ENCODE assay signal across 24 mouse cellular contexts in the genomic region with DNA sequence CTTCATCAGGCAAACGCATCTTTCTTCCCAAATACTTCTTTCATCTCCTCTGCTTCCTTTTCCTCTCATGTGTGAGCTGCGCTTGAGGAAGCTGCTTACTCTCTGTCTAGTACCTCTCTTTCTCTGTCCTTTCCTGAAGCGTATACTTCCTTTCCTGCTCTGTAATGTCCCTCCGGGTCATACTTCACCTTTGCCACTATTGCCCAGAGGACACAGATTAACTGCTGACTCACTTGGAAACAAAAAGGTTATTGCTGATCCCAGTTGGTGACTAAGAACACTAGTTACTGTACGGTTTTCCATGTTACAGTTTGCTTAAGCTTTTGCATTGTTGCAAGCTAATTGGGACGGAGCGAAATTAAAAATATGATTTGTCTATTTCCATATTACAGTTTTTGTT. TPM values are rescaled to one million over a fixed set of nuclear protein-coding genes. Genes with fewer than 3 reads are reported as not detected.
DNase-seq lines count a peak whose midpoint lies in the region; ATAC-seq and TF ChIP-seq lines count a peak whose summit lies in the region.
"Had no signal": no experiment of that assay in that cellular context is flagged by ENCODE, and none has a peak within 500 bp of the region (broad histone marks: within the 10 kb centered on the region; RNA-seq: fewer than 3 reads in every experiment).

No protein-coding gene starts in this region.

- ATAC-seq in intestine, postnatal 0 days = peak; percentile 61; the same call in 1 of the 2 replicates
- ATAC-seq in intestine, embryonic 15.5 days = no peak
- no peak for ATAC-seq in hindbrain, postnatal 0 days
- ATAC-seq: activated CD4-positive, CD25-positive, alpha-beta regulatory T cell, adult 4 months; CD4-positive, CD25-positive, alpha-beta regulatory T cell, adult 4 months; forebrain, embryonic 15.5 days had no signal

- no peak overlapping the region for H3K4me3 ChIP-seq in intestine, postnatal 0 days (ENCODE audit: low read depth, low read length)
- no peak overlapping the region for H3K4me3 ChIP-seq in intestine, embryonic 15.5 days (replicated peaks)
- H3K4me3 ChIP-seq in testis, adult 2 months (ENCODE audit: control insufficient read depth, low read depth, low read length) = peak overlapping the region; percentile 55; the same call in 1 of the 2 replicates
- H3K4me3 ChIP-seq in small intestine, adult 2 months (ENCODE audit: low read depth, low read length) = no peak overlapping the region
- H3K4me3 ChIP-seq in hindbrain, postnatal 0 days (ENCODE audit: low read length) = no peak overlapping the region
- H3K4me3 ChIP-seq: embryonic facial prominence, embryonic 12.5 days; embryonic facial prominence, embryonic 15.5 days; erythroblast, embryonic 14.5 days; forebrain, embryonic 12.5 days; forebrain, embryonic 15.5 days; hindbrain, embryonic 12.5 days; hindbrain, embryonic 15.5 days had no signal

- no peak overlapping the region for H3K9ac ChIP-seq in intestine, postnatal 0 days (ENCODE audit: low read depth, low read length)
- H3K9ac ChIP-seq in intestine, embryonic 15.5 days = no peak overlapping the region
- H3K9ac ChIP-seq in hindbrain, postnatal 0 days (replicated peaks; ENCODE audit: low read length) = no peak overlapping the region
- H3K9ac ChIP-seq: embryonic facial prominence, embryonic 12.5 days; embryonic facial prominence, embryonic 15.5 days; forebrain, embryonic 12.5 days; forebrain, embryonic 15.5 days; hindbrain, embryonic 12.5 days; hindbrain, embryonic 15.5 days had no signal

- TF ChIP-seq CTCF in intestine, postnatal 0 days (IDR thresholded peaks at IDR 0.05; ENCODE audit: low read depth) = no peak
- no peak for TF ChIP-seq CTCF in testis, adult 2 months (IDR thresholded peaks at IDR 0.05; ENCODE audit: control insufficient read depth, insufficient read depth, insufficient replicate concordance, low read depth, low read length)
- TF ChIP-seq CTCF in small intestine, adult 2 months (IDR thresholded peaks at IDR 0.05; ENCODE audit: extremely low read depth, insufficient read length, insufficient replicate concordance, low read depth, low read length) = no peak
- TF ChIP-seq CTCF in hindbrain, postnatal 0 days (IDR thresholded peaks at IDR 0.05; ENCODE audit: low read depth) = no peak

- no peak overlapping the region for H3K27ac ChIP-seq in intestine, postnatal 0 days (ENCODE audit: low read depth, low read length)
- no peak overlapping the region for H3K27ac ChIP-seq in intestine, embryonic 15.5 days
- H3K27ac ChIP-seq in testis, adult 2 months (ENCODE audit: control insufficient read depth, insufficient read depth, low read depth, low read length) = no peak overlapping the region; the same call in 1 of the 2 replicates
- H3K27ac ChIP-seq in small intestine, adult 2 months (ENCODE audit: insufficient read depth, low read depth, low read length) = peak overlapping the region; percentile 83
- no peak overlapping the region for H3K27ac ChIP-seq in hindbrain, postnatal 0 days
- H3K27ac ChIP-seq: embryonic facial prominence, embryonic 12.5 days; embryonic facial prominence, embryonic 15.5 days; forebrain, embryonic 12.5 days; forebrain, embryonic 15.5 days; hindbrain, embryonic 12.5 days; hindbrain, embryonic 15.5 days had no signal

- H3K4me2 ChIP-seq in intestine, postnatal 0 days (replicated peaks; ENCODE audit: low read depth) = no peak overlapping the region
- H3K4me2 ChIP-seq in intestine, embryonic 15.5 days (replicated peaks) = no peak overlapping the region
- H3K4me2 ChIP-seq in hindbrain, postnatal 0 days (ENCODE audit: low read depth, low read length) = no peak overlapping the region
- H3K4me2 ChIP-seq: embryonic facial prominence, embryonic 12.5 days; embryonic facial prominence, embryonic 15.5 days; forebrain, embryonic 12.5 days; forebrain, embryonic 15.5 days; heart, embryonic 11.5 days; hindbrain, embryonic 12.5 days; hindbrain, embryonic 15.5 days had no signal

- no peaks in the 10 kb centered on the region for H3K4me1 ChIP-seq in intestine, postnatal 0 days (replicated peaks; ENCODE audit: control insufficient read depth, insufficient read depth, low read length)
- H3K4me1 ChIP-seq in intestine, embryonic 15.5 days (replicated peaks) = no peaks in the 10 kb centered on the region
- no peaks in the 10 kb centered on the region for H3K4me1 ChIP-seq in testis, adult 2 months (ENCODE audit: control insufficient read depth, insufficient read depth, low read length)
- H3K4me1 ChIP-seq in small intestine, adult 2 months (ENCODE audit: control insufficient read depth, insufficient read depth, insufficient read length, low read length) = 0 out of 2 replicates have a peak, but pooled peaks cover 2% of the 10 kb centered on the region
- H3K4me1 ChIP-seq in hindbrain, postnatal 0 days (ENCODE audit: insufficient read depth, low read length) = no peaks in the 10 kb centered on the region
- H3K4me1 ChIP-seq: embryonic facial prominence, embryonic 12.5 days; embryonic facial prominence, embryonic 15.5 days; forebrain, embryonic 12.5 days; forebrain, embryonic 15.5 days; hindbrain, embryonic 12.5 days; hindbrain, embryonic 15.5 days had no signal

- no peaks in the 10 kb centered on the region for H3K27me3 ChIP-seq in intestine, postnatal 0 days (replicated peaks; ENCODE audit: control insufficient read depth, insufficient read depth, low read length)
- H3K27me3 ChIP-seq in intestine, embryonic 15.5 days (replicated peaks) = no peaks in the 10 kb centered on the region
- no peaks in the 10 kb centered on the region for H3K27me3 ChIP-seq in testis, adult 2 months (ENCODE audit: control insufficient read depth, insufficient read depth, low read length)
- no peaks in the 10 kb centered on the region for H3K27me3 ChIP-seq in small intestine, adult 2 months (ENCODE audit: control insufficient read depth, insufficient read depth, low read length)
- no peaks in the 10 kb centered on the region for H3K27me3 ChIP-seq in hindbrain, postnatal 0 days (ENCODE audit: insufficient read depth, low read length)
- H3K27me3 ChIP-seq: embryonic facial prominence, embryonic 12.5 days; embryonic facial prominence, embryonic 15.5 days; forebrain, embryonic 12.5 days; forebrain, embryonic 15.5 days; hindbrain, embryonic 12.5 days; hindbrain, embryonic 15.5 days had no signal

- no peak for TF ChIP-seq POLR2A in testis, adult 2 months (IDR thresholded peaks at IDR 0.05; ENCODE audit: control insufficient read depth, low read depth, low read length)
- no peak for TF ChIP-seq POLR2A in small intestine, adult 2 months (IDR thresholded peaks at IDR 0.05; ENCODE audit: low read depth, low read length)

- no peak for DNase-seq in testis, postnatal 14 days (ENCODE audit: low spot score)
- no peak for DNase-seq in kidney, adult 11 months
- no peak for DNase-seq in hindbrain, postnatal 0 days (ENCODE audit: low spot score)
- DNase-seq: adrenal gland, postnatal 10 days; adrenal gland, postnatal 36 days; cerebellum, adult 11 months; cerebellum, adult 2 months; cerebellum, adult 9-11 months; cerebellum, postnatal 25 days; gastrocnemius, postnatal 25 days had no signal

- H3K36me3 ChIP-seq in intestine, postnatal 0 days (ENCODE audit: control insufficient read depth, insufficient read depth) = no peaks in the 10 kb centered on the region
- no peaks in the 10 kb centered on the region for H3K36me3 ChIP-seq in intestine, embryonic 15.5 days
- H3K36me3 ChIP-seq in testis, adult 2 months (ENCODE audit: control insufficient read depth, insufficient read depth, low read length) = no peaks in the 10 kb centered on the region
- no peaks in the 10 kb centered on the region for H3K36me3 ChIP-seq in small intestine, adult 2 months (ENCODE audit: control insufficient read depth, insufficient read depth, low read length)
- H3K36me3 ChIP-seq in hindbrain, postnatal 0 days (ENCODE audit: insufficient read depth, low read length) = no peaks in the 10 kb centered on the region
- H3K36me3 ChIP-seq: embryonic facial prominence, embryonic 12.5 days; embryonic facial prominence, embryonic 15.5 days; forebrain, embryonic 12.5 days; forebrain, embryonic 15.5 days; hindbrain, embryonic 12.5 days; hindbrain, embryonic 15.5 days had no signal

- WGBS in intestine, postnatal 0 days = 70% methylated on average over 7 of the region's 7 CpGs
- 82% methylated on average over 7 of the region's 7 CpGs for WGBS in intestine, embryonic 15.5 days
- WGBS in small intestine, adult 2 months = 66% methylated on average over 7 of the region's 7 CpGs
- WGBS in hindbrain, postnatal 0 days = 86% methylated on average over 7 of the region's 7 CpGs

- no peaks in the 10 kb centered on the region for H3K9me3 ChIP-seq in intestine, postnatal 0 days (ENCODE audit: control insufficient read depth)
- no peaks in the 10 kb centered on the region for H3K9me3 ChIP-seq in intestine, embryonic 15.5 days
- no peaks in the 10 kb centered on the region for H3K9me3 ChIP-seq in hindbrain, postnatal 0 days (ENCODE audit: low read length)
- H3K9me3 ChIP-seq: embryonic facial prominence, embryonic 12.5 days; embryonic facial prominence, embryonic 15.5 days; forebrain, embryonic 12.5 days; forebrain, embryonic 15.5 days; hindbrain, embryonic 12.5 days; hindbrain, embryonic 15.5 days had no signal

RNA-seq across cellular contexts. Expression of gene Atad1, which starts 1.7 kb away (rescaled TPM):
- polyA plus RNA-seq in intestine, postnatal 0 days (2015; fragmentation: Nextera tagmentation; extraction: Ambion mirVana) = 48.5 and 49.6 TPM in 2 replicates
- polyA plus RNA-seq in intestine, embryonic 15.5 days (2015; fragmentation: Nextera tagmentation; extraction: Ambion mirVana) = 72.6 and 76.1 TPM in 2 replicates
- polyA plus RNA-seq in testis, adult 2 months (2012; rRNA removed) = 66.6 and 90.4 TPM in 2 replicates
- polyA plus RNA-seq in small intestine, adult 2 months (2012; rRNA removed) = 1.0 and 1.5 TPM in 2 replicates
- 113 and 117 TPM in 2 replicates for total RNA-seq in hindbrain, postnatal 0 days (2014; rRNA removed)
- polyA plus RNA-seq in hindbrain, postnatal 0 days (2015; fragmentation: Nextera tagmentation; extraction: Ambion mirVana) = 116 and 118 TPM in 2 replicates

RNA-seq across cellular contexts. Expression of gene Pten, which starts 19.5 kb away (rescaled TPM):
- polyA plus RNA-seq in intestine, postnatal 0 days (2015; fragmentation: Nextera tagmentation; extraction: Ambion mirVana) = 13.2 and 16.1 TPM in 2 replicates
- 10.1 TPM in 2 replicates for polyA plus RNA-seq in intestine, embryonic 15.5 days (2015; fragmentation: Nextera tagmentation; extraction: Ambion mirVana)
- 15.1 and 15.4 TPM in 2 replicates for polyA plus RNA-seq in testis, adult 2 months (2012; rRNA removed)
- 9.9 and 17.7 TPM in 2 replicates for polyA plus RNA-seq in small intestine, adult 2 months (2012; rRNA removed)
- total RNA-seq in hindbrain, postnatal 0 days (2014; rRNA removed) = 95.9 and 111 TPM in 2 replicates
- polyA plus RNA-seq in hindbrain, postnatal 0 days (2015; fragmentation: Nextera tagmentation; extraction: Ambion mirVana) = 13.3 and 14.7 TPM in 2 replicates

Comparison
In these comparisons a context has a peak if more than half of its experiments do, and no peak if none do; other contexts are left out.
1. RNA of gene Atad1, which starts 1.7 kb away (polyA plus RNA-seq): 116 to 118 TPM in hindbrain, postnatal 0 days, 66.6 to 90.4 TPM in testis, adult 2 months, 72.6 to 76.1 TPM in intestine, embryonic 15.5 days and 48.5 to 49.6 TPM in intestine, postnatal 0 days; 1.0 to 1.5 TPM in small intestine, adult 2 months; every median in the first group is over 10 times any median in the second.